Comparison of ENCODE assay signal across 18 mouse cellular contexts in genomic region chr13:58843826-58844225, GRCm38 (mm10). TPM values are rescaled to one million over a fixed set of nuclear protein-coding genes. Genes with fewer than 3 reads are reported as not detected.
DNase-seq lines count a peak whose midpoint lies in the region; ATAC-seq lines count a peak whose summit lies in the region.
"Had no signal": no experiment of that assay in that cellular context is flagged by ENCODE, and none has a peak within 500 bp of the region (broad histone marks: within the 10 kb centered on the region; RNA-seq: fewer than 3 reads in every experiment).

No protein-coding gene starts in this region.

- peaks cover 13% of the 10 kb centered on the region for H3K4me1 ChIP-seq in forebrain, embryonic 13.5 days
- peaks cover 22% of the 10 kb centered on the region for H3K4me1 ChIP-seq in forebrain, embryonic 12.5 days
- no peaks in the 10 kb centered on the region for H3K4me1 ChIP-seq in megakaryocyte, embryonic 14.5 days

- no peak overlapping the region for H3K4me2 ChIP-seq in forebrain, embryonic 13.5 days
- no peak overlapping the region for H3K4me2 ChIP-seq in forebrain, embryonic 12.5 days
- H3K4me2 ChIP-seq: embryonic facial prominence, embryonic 12.5 days; hindbrain, embryonic 13.5 days; limb, embryonic 13.5 days had no signal

- WGBS in forebrain, embryonic 13.5 days = 82% methylated on average over 9 of the region's 9 CpGs
- WGBS in forebrain, embryonic 12.5 days = 91% methylated on average over 9 of the region's 9 CpGs

- H3K9ac ChIP-seq in forebrain, embryonic 13.5 days = no peak overlapping the region
- no peak overlapping the region for H3K9ac ChIP-seq in forebrain, embryonic 12.5 days
- H3K9ac ChIP-seq: embryonic facial prominence, embryonic 12.5 days; hindbrain, embryonic 13.5 days; limb, embryonic 13.5 days had no signal

- peaks cover 36% of the 10 kb centered on the region for H3K36me3 ChIP-seq in forebrain, embryonic 13.5 days (ENCODE audit: poor library complexity, severe bottlenecking)
- H3K36me3 ChIP-seq in forebrain, embryonic 12.5 days (replicated peaks) = peaks cover 26% of the 10 kb centered on the region
- no peaks in the 10 kb centered on the region for H3K36me3 ChIP-seq in megakaryocyte, embryonic 14.5 days (replicated peaks; ENCODE audit: low read length)
- H3K36me3 ChIP-seq: embryonic facial prominence, embryonic 12.5 days; limb, embryonic 13.5 days had no signal

- peak; percentile 84 to 89 for DNase-seq in cerebellum, postnatal 10 days
- no peak for DNase-seq in T-cell, adult 2 months (ENCODE audit: low spot score)
- DNase-seq in MN1 (ENCODE audit: low spot score) = no peak
- DNase-seq: heart, adult 2 months; kidney, adult 18-20 months; kidney, postnatal 14 days; lung, postnatal 4 days; midbrain, embryonic 14.5 days; spleen, adult 18-20 months; thymus, postnatal 36 days had no signal

- H3K4me3 ChIP-seq in forebrain, embryonic 13.5 days = no peak overlapping the region
- H3K4me3 ChIP-seq in forebrain, embryonic 12.5 days (replicated peaks) = no peak overlapping the region
- H3K4me3 ChIP-seq in megakaryocyte, embryonic 14.5 days (replicated peaks) = peak overlapping the region; percentile 59
- H3K4me3 ChIP-seq: embryonic facial prominence, embryonic 12.5 days; heart, adult 2 months; hindbrain, embryonic 13.5 days; limb, embryonic 13.5 days had no signal

- H3K27ac ChIP-seq in forebrain, embryonic 13.5 days = no peak overlapping the region
- H3K27ac ChIP-seq in forebrain, embryonic 12.5 days = no peak overlapping the region
- H3K27ac ChIP-seq: embryonic facial prominence, embryonic 12.5 days; heart, adult 2 months; limb, embryonic 13.5 days had no signal

- H3K9me3 ChIP-seq in forebrain, embryonic 13.5 days (replicated peaks) = no peaks in the 10 kb centered on the region
- no peaks in the 10 kb centered on the region for H3K9me3 ChIP-seq in forebrain, embryonic 12.5 days
- H3K9me3 ChIP-seq in megakaryocyte, embryonic 14.5 days = peaks cover 52% of the 10 kb centered on the region
- H3K9me3 ChIP-seq: embryonic facial prominence, embryonic 12.5 days; hindbrain, embryonic 13.5 days; limb, embryonic 13.5 days had no signal

- ATAC-seq in forebrain, embryonic 13.5 days = 0 out of 2 replicates have a peak, but pooled peaks have one; percentile 27
- no peak for ATAC-seq in forebrain, embryonic 12.5 days (ENCODE audit: low FRiP score)
- no peak for ATAC-seq in megakaryocyte, adult 5-6 weeks (ENCODE audit: poor library complexity, severe bottlenecking)

- H3K27me3 ChIP-seq in forebrain, embryonic 13.5 days = no peaks in the 10 kb centered on the region
- H3K27me3 ChIP-seq in forebrain, embryonic 12.5 days = no peaks in the 10 kb centered on the region
- no peaks in the 10 kb centered on the region for H3K27me3 ChIP-seq in megakaryocyte, embryonic 14.5 days (replicated peaks)
- H3K27me3 ChIP-seq: embryonic facial prominence, embryonic 12.5 days; hindbrain, embryonic 13.5 days; limb, embryonic 13.5 days had no signal

RNA-seq across cellular contexts. Expression of gene Ntrk2, which starts 37.5 kb away (rescaled TPM):
- 51.4 and 60.2 TPM in 2 replicates for polyA plus RNA-seq in forebrain, embryonic 13.5 days (2015; fragmentation: Nextera tagmentation; extraction: Ambion mirVana)
- polyA plus RNA-seq in forebrain, embryonic 12.5 days (2016; fragmentation: Nextera tagmentation; extraction: Ambion mirVana) = 46.6 and 51.7 TPM in 2 replicates
- polyA plus RNA-seq in megakaryocyte, embryonic 14.5 days (2012; ENCODE audit: insufficient read depth, low replicate concordance) = not detected in 2 replicates
- total RNA-seq in megakaryocyte, adult 5-6 weeks (2015) = not detected in 2 replicates
- not detected in 2 replicates for total RNA-seq in megakaryocyte, adult 5-6 weeks (2017)
- total RNA-seq: common myeloid progenitor, adult 5-6 weeks had no signal

Comparison
In these comparisons a context has a peak if more than half of its experiments do, and no peak if none do; other contexts are left out.
1. DNase-seq: peak in cerebellum, postnatal 10 days (2 of 2); none in T-cell, adult 2 months (single experiment) and MN1 (single experiment).
2. RNA of gene Ntrk2, which starts 37.5 kb away (polyA plus RNA-seq): 46.6 to 51.7 TPM in forebrain, embryonic 12.5 days and 51.4 to 60.2 TPM in forebrain, embryonic 13.5 days; not detected in megakaryocyte, embryonic 14.5 days; every median in the first group is over 10 times any median in the second.